ENCODE assay signal across 7 mouse cellular contexts in the genomic region with DNA sequence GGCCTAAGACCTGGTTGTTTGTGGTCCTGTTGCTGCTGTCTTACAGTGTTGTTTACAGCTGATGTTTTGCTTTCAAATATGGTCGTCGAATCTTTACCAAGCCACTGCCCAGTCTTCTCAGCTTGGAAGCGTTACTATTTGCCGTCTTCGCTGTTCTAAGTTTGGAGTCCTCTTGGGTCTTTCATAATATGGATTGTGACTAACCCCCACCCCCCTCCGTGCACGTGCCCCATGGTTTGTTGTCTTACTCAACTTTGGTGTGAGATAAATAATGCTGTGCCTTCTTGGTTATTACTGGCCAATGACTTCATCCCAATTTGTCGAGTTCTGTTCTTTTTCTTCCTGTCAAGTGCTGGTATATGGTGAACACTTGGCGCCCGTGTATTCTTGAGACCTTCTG. TPM values are rescaled to one million over a fixed set of nuclear protein-coding genes. Genes with fewer than 3 reads are reported as not detected.
DNase-seq lines count a peak whose midpoint lies in the region; ATAC-seq lines count a peak whose summit lies in the region.

No protein-coding gene starts in this region.

- H3K4me3 ChIP-seq in forebrain, embryonic 14.5 days (ENCODE audit: low read depth, low read length) = no peak overlapping the region
- peak overlapping the region; percentile 80 for H3K4me3 ChIP-seq in liver, embryonic 12.5 days

- no peaks in the 10 kb centered on the region for H3K27me3 ChIP-seq in forebrain, embryonic 14.5 days (replicated peaks; ENCODE audit: control insufficient read depth, insufficient read depth, low read length)
- H3K27me3 ChIP-seq in liver, embryonic 12.5 days (replicated peaks) = no peaks in the 10 kb centered on the region

- H3K4me2 ChIP-seq in forebrain, embryonic 14.5 days (ENCODE audit: low read length) = peak overlapping the region; percentile 70
- peak overlapping the region; percentile 84 for H3K4me2 ChIP-seq in liver, embryonic 12.5 days

- H3K9ac ChIP-seq in forebrain, embryonic 14.5 days (ENCODE audit: low read length) = peak overlapping the region; percentile 90; the same call in 1 of the 2 replicates
- peak overlapping the region; percentile 81 for H3K9ac ChIP-seq in liver, embryonic 12.5 days

- no peaks in the 10 kb centered on the region for H3K36me3 ChIP-seq in forebrain, embryonic 14.5 days (ENCODE audit: control insufficient read depth, insufficient read depth, low read length)
- H3K36me3 ChIP-seq in liver, embryonic 12.5 days = no peaks in the 10 kb centered on the region

- H3K9me3 ChIP-seq in forebrain, embryonic 14.5 days (replicated peaks; ENCODE audit: control insufficient read depth, low read length) = no peaks in the 10 kb centered on the region
- H3K9me3 ChIP-seq in liver, embryonic 12.5 days (replicated peaks) = peaks cover under 1% of the 10 kb centered on the region; the same call in 1 of the 2 replicates

- H3K27ac ChIP-seq in forebrain, embryonic 14.5 days (ENCODE audit: low read depth, low read length) = no peak overlapping the region
- H3K27ac ChIP-seq in liver, embryonic 12.5 days = peak overlapping the region; percentile 87; the same call in 1 of the 2 replicates

- peaks cover 5% of the 10 kb centered on the region; the same call in 1 of the 2 replicates for H3K4me1 ChIP-seq in forebrain, embryonic 14.5 days (ENCODE audit: control insufficient read depth, insufficient read depth, low read length)
- H3K4me1 ChIP-seq in liver, embryonic 12.5 days = peaks cover 36% of the 10 kb centered on the region

- 86% methylated on average over 10 of the region's 10 CpGs for WGBS in forebrain, embryonic 14.5 days
- WGBS in liver, embryonic 12.5 days (ENCODE audit: insufficient replicate concordance) = 76% methylated on average over 10 of the region's 10 CpGs

- DNase-seq in retina, postnatal 1 day = peak; percentile 29
- no peak for DNase-seq in retina, embryonic 14.5 days (ENCODE audit: low spot score)
- DNase-seq in forebrain, embryonic 14.5 days (ENCODE audit: low spot score) = no peak
- DNase-seq in adrenal gland, adult 18-20 months (ENCODE audit: low spot score in 2 of 2) = no peak
- DNase-seq in cerebellum, adult 11-12 months = no peak
- no peak for DNase-seq in urinary bladder, postnatal 25 days (ENCODE audit: low spot score)

- no peak for ATAC-seq in forebrain, embryonic 14.5 days
- ATAC-seq in liver, embryonic 12.5 days = no peak

RNA-seq across cellular contexts. Expression of a gene that starts 1.1 kb away (rescaled TPM):
- 13.3 and 15.0 TPM in 2 replicates for polyA plus RNA-seq in forebrain, embryonic 14.5 days (2014; fragmentation: Nextera tagmentation; extraction: Ambion mirVana)
- 5.0 and 5.3 TPM in 2 replicates for polyA plus RNA-seq in liver, embryonic 12.5 days (2016; fragmentation: Nextera tagmentation; extraction: Ambion mirVana)
- 10 to 100 TPM; 15.6 to 18.6 TPM for total RNA-seq in adrenal gland, adult 18-20 months (2021)
